Mouse (Mus musculus): ENCODE data around the gene Arl15. TPM values are rescaled to one million over a fixed set of nuclear protein-coding genes. Genes with fewer than 3 reads are reported as not detected.

Gene Arl15
- polyA plus RNA-seq (2014; fragmentation: Illumina TruSeq; extraction: RNeasy Lipid Tissue Mini Kit (QIAGEN cat#74804); ENCODE audit: low read depth, low replicate concordance), result 7.1 TPM

DNA sequence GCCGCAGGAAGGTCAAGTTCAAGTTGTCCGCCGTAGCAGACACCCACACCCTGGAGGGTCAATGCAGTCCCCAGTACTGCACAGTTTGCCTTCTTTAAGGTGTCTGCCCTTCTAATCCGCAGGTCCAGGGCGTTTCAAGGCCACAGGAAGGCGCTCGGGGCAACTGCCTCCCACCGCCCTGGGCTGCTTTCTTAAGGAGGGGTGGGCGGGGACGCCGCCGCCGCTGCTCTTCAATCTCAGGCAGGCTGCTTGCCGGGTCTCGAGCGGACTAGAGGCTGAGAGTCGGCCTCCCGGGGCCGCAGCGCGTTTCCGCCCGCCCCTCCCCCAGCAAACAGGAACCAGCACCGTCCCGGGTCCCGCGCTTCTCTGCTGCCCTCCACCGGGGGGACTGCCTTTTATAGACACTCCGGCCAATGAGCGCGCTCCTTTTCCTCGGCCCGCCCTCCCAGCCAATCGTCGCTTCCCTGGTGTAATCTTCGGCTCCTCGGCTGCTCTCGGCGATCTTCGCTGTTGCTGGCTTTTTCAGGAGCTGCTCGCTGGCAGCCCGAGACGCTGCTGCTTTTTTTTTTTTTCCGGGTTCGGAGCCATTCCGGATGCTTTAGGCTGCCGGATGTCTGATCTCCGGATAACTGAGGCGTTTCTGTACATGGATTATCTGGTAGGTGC is at the start of gene Arl15:
Gene Arl15 (plus strand): TSS at position 467 of the 666 bp plus-strand sequence.

Other genes starting within 250 kb of the Arl15 start
- gene Snx18, start 175.9 kb upstream of the Arl15 start, polyA plus RNA-seq (2014; fragmentation: Illumina TruSeq; extraction: RNeasy Lipid Tissue Mini Kit (QIAGEN cat#74804); ENCODE audit: low read depth, low replicate concordance), result 14.1 TPM
- gene Hspb3, start 130.8 kb upstream of the Arl15 start, polyA plus RNA-seq (2014; fragmentation: Illumina TruSeq; extraction: RNeasy Lipid Tissue Mini Kit (QIAGEN cat#74804); ENCODE audit: low read depth, low replicate concordance), result 18.6 TPM

Measured in heart, adult 10 weeks (tissue).